Comparison of ENCODE assay signal across 7 mouse cellular contexts in the genomic region with DNA sequence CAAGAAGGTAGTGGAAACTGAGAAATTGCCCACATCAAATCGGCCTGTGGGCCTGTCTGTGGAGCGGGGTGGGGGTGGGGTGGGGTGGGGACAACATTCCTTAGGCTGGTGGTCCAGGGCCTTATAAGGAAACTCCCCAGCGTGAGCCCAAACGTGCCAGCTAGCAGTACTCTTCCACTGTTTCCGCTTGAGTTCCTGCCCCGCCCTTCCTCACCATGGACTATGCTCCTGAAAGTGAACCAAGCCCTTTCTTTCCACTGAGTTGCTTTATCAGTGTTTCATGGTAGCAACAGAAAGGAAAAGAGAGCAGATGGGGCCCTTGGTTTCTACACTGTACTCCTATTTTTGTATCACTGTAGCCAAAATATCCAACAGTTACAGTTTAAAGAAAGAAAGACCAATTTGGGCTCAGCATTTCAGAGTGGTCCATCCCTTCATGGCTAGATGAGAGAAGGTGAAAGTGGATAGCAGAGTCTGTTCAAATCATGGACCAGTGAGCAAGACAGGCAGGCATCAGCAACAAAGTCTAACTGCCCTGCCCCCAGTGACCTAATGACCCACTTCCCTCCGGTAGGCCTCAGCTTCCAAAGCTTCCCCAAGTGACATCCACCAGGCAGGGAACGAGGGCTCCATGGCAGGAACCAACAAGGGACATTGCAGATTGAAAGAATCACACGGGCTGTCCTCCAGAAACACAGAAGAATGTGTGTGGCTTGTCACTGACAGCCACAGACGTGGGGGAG. TPM values are rescaled to one million over a fixed set of nuclear protein-coding genes. Genes with fewer than 3 reads are reported as not detected.
A peak's percentile ranks its signal among the peaks of the same experiment; 100 is the strongest.
DNase-seq lines count a peak whose midpoint lies in the region; ATAC-seq and TF ChIP-seq lines count a peak whose summit lies in the region.

No protein-coding gene starts in this region.

- TF ChIP-seq POLR2A in bone marrow, adult 2 months (IDR thresholded peaks at IDR 0.05; ENCODE audit: borderline replicate concordance, control insufficient read depth, low read depth, low read length): no peak

- H3K27ac ChIP-seq in bone marrow, adult 2 months (ENCODE audit: control insufficient read depth, insufficient read depth, low read depth, low read length, poor library complexity): peak overlapping the region; percentile 48; the same call in 1 of the 2 replicates
- H3K27ac ChIP-seq in embryonic facial prominence, embryonic 15.5 days (replicated peaks): peak overlapping the region; percentile 96
- peak overlapping the region; percentile 87 for H3K27ac ChIP-seq in liver, embryonic 13.5 days

- peak; percentile 66 for DNase-seq in induced T-regulatory cell, adult 2 months (ENCODE audit: low read depth)
- DNase-seq in liver, embryonic 13.5 days: no peak
- DNase-seq in splenic B cell, adult 2 months (ENCODE audit: low read depth, low spot score): peak; percentile 42
- DNase-seq in right cerebral cortex, adult 18-20 months: no peak
- no peak for DNase-seq in right cerebral cortex, postnatal 36 days (ENCODE audit: low spot score in 2 of 2)

- H3K4me1 ChIP-seq in bone marrow, adult 2 months (ENCODE audit: control insufficient read depth, insufficient read depth, low read length): peaks cover 10% of the 10 kb centered on the region
- peaks cover 40% of the 10 kb centered on the region for H3K4me1 ChIP-seq in embryonic facial prominence, embryonic 15.5 days
- H3K4me1 ChIP-seq in liver, embryonic 13.5 days (replicated peaks): peaks cover 49% of the 10 kb centered on the region

- 19% methylated on average over 10 of the region's 10 CpGs for WGBS in bone marrow, adult 2 months
- 7% methylated on average over 10 of the region's 10 CpGs for WGBS in embryonic facial prominence, embryonic 15.5 days
- 14% methylated on average over 10 of the region's 10 CpGs for WGBS in liver, embryonic 13.5 days (ENCODE audit: insufficient replicate concordance)

- H3K4me2 ChIP-seq in embryonic facial prominence, embryonic 15.5 days (replicated peaks): peak overlapping the region; percentile 30; the same call in 1 of the 2 replicates
- H3K4me2 ChIP-seq in liver, embryonic 13.5 days: peak overlapping the region; percentile 29

- ATAC-seq in embryonic facial prominence, embryonic 15.5 days (ENCODE audit: insufficient number of reproducible peaks, low FRiP score, low TSS enrichment, low read depth): peak; percentile 74
- ATAC-seq in liver, embryonic 13.5 days (ENCODE audit: low read depth): peak; percentile 65

- TF ChIP-seq CTCF in bone marrow, adult 2 months (IDR thresholded peaks at IDR 0.05; ENCODE audit: control insufficient read depth, insufficient read depth, low read length): no peak

- H3K9ac ChIP-seq in embryonic facial prominence, embryonic 15.5 days: no peak overlapping the region
- H3K9ac ChIP-seq in liver, embryonic 13.5 days: peak overlapping the region; percentile 46; the same call in 1 of the 2 replicates

- H3K9me3 ChIP-seq in embryonic facial prominence, embryonic 15.5 days (replicated peaks): no peaks in the 10 kb centered on the region
- no peaks in the 10 kb centered on the region for H3K9me3 ChIP-seq in liver, embryonic 13.5 days (replicated peaks)

- H3K36me3 ChIP-seq in embryonic facial prominence, embryonic 15.5 days: no peaks in the 10 kb centered on the region
- H3K36me3 ChIP-seq in liver, embryonic 13.5 days: 0 out of 2 replicates have a peak, but pooled peaks cover 5% of the 10 kb centered on the region
- H3K36me3 ChIP-seq in splenic B cell, adult 2 months (ENCODE audit: control insufficient read depth, insufficient read depth, low read length, poor library complexity, severe bottlenecking): no peaks in the 10 kb centered on the region

- H3K27me3 ChIP-seq in embryonic facial prominence, embryonic 15.5 days: no peaks in the 10 kb centered on the region
- H3K27me3 ChIP-seq in liver, embryonic 13.5 days: no peaks in the 10 kb centered on the region
- H3K27me3 ChIP-seq in splenic B cell, adult 2 months (ENCODE audit: control insufficient read depth, insufficient read depth, low read length, poor library complexity, severe bottlenecking): no peaks in the 10 kb centered on the region

- no peak overlapping the region for H3K4me3 ChIP-seq in bone marrow, adult 2 months (replicated peaks; ENCODE audit: control insufficient read depth, low read depth, low read length)
- no peak overlapping the region for H3K4me3 ChIP-seq in embryonic facial prominence, embryonic 15.5 days (replicated peaks)
- H3K4me3 ChIP-seq in liver, embryonic 13.5 days (replicated peaks): no peak overlapping the region

RNA-seq across cellular contexts. Expression of a gene that starts 5.3 kb away (rescaled TPM):
- polyA plus RNA-seq in bone marrow, adult 2 months (2011; ENCODE audit: insufficient read depth, insufficient read length, low replicate concordance, missing spikeins): 274 and 541 TPM in 2 replicates
- 211 and 225 TPM in 2 replicates for polyA plus RNA-seq in embryonic facial prominence, embryonic 15.5 days (2015; fragmentation: Nextera tagmentation; extraction: Ambion mirVana)
- 130 and 154 TPM in 2 replicates for polyA plus RNA-seq in liver, embryonic 13.5 days (2015; fragmentation: Nextera tagmentation; extraction: Ambion mirVana)

RNA-seq across cellular contexts. Expression of a gene that starts 14.2 kb away (rescaled TPM):
- 29.1 and 94.3 TPM in 2 replicates for polyA plus RNA-seq in bone marrow, adult 2 months (2011; ENCODE audit: insufficient read depth, insufficient read length, low replicate concordance, missing spikeins)
- 3.8 and 4.7 TPM in 2 replicates for polyA plus RNA-seq in embryonic facial prominence, embryonic 15.5 days (2015; fragmentation: Nextera tagmentation; extraction: Ambion mirVana)
- 10.8 and 12.0 TPM in 2 replicates for polyA plus RNA-seq in liver, embryonic 13.5 days (2015; fragmentation: Nextera tagmentation; extraction: Ambion mirVana)

RNA-seq across cellular contexts. Expression of a gene that starts 22.0 kb away (rescaled TPM):
- 64.4 and 98.5 TPM in 2 replicates for polyA plus RNA-seq in bone marrow, adult 2 months (2011; ENCODE audit: insufficient read depth, insufficient read length, low replicate concordance, missing spikeins)
- polyA plus RNA-seq in embryonic facial prominence, embryonic 15.5 days (2015; fragmentation: Nextera tagmentation; extraction: Ambion mirVana): 226 and 231 TPM in 2 replicates
- polyA plus RNA-seq in liver, embryonic 13.5 days (2015; fragmentation: Nextera tagmentation; extraction: Ambion mirVana): 74.5 and 77.7 TPM in 2 replicates

RNA-seq across cellular contexts. Expression of a gene that starts 30.6 kb away (rescaled TPM):
- 31.4 and 67.1 TPM in 2 replicates for polyA plus RNA-seq in bone marrow, adult 2 months (2011; ENCODE audit: insufficient read depth, insufficient read length, low replicate concordance, missing spikeins)
- polyA plus RNA-seq in embryonic facial prominence, embryonic 15.5 days (2015; fragmentation: Nextera tagmentation; extraction: Ambion mirVana): 15.4 and 18.0 TPM in 2 replicates
- 1.6 and 3.1 TPM in 2 replicates for polyA plus RNA-seq in liver, embryonic 13.5 days (2015; fragmentation: Nextera tagmentation; extraction: Ambion mirVana)

RNA-seq across cellular contexts. Expression of a gene that starts 35.7 kb away (rescaled TPM):
- polyA plus RNA-seq in bone marrow, adult 2 months (2011; ENCODE audit: insufficient read depth, insufficient read length, low replicate concordance, missing spikeins): 7.9 and 12.1 TPM in 2 replicates
- polyA plus RNA-seq in embryonic facial prominence, embryonic 15.5 days (2015; fragmentation: Nextera tagmentation; extraction: Ambion mirVana): 42.8 and 47.1 TPM in 2 replicates
- polyA plus RNA-seq in liver, embryonic 13.5 days (2015; fragmentation: Nextera tagmentation; extraction: Ambion mirVana): 37.0 and 37.1 TPM in 2 replicates

Comparison
In these comparisons a context has a peak if more than half of its experiments do, and no peak if none do; other contexts are left out.
1. DNase-seq: peak in induced T-regulatory cell, adult 2 months (single experiment) and splenic B cell, adult 2 months (single experiment); none in liver, embryonic 13.5 days (single experiment), right cerebral cortex, adult 18-20 months (single experiment) and right cerebral cortex, postnatal 36 days (0 of 2).
2. Peak in every context shown above with its lines, with median percentiles within 50 percentile points of each other: H3K27ac ChIP-seq.